31 mouse cellular contexts compared by ENCODE assay signal in the genomic region with DNA sequence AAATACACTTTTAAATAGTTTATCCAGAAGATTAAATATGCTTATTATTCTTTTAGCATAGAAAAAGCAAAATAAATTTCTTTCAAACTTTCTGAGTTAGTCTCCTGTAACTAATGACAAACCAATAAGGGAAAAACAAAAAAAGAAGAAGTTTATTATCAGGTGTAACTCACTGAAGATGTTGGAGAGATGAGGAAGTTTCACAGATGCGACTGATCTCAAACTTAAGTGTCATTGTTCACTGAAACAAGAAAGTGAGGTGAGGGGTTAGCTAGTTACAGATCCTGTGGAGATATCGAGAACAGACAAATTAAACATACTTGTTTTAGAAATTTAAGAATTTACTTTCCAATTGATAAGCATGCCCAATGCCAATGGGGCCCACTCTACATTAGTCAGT.
"Had no signal": no experiment of that assay in that cellular context is flagged by ENCODE, and none has a peak within 500 bp of the region (broad histone marks: within the 10 kb centered on the region; RNA-seq: fewer than 3 reads in every experiment).

No protein-coding gene starts in this region.

- H3K4me1 ChIP-seq: heart, embryonic 10.5 days; heart, embryonic 12.5 days; heart, embryonic 13.5 days; heart, embryonic 15.5 days; hindbrain, embryonic 12.5 days; hindbrain, embryonic 15.5 days; intestine, embryonic 15.5 days; kidney, embryonic 15.5 days had no signal

- H3K9me3 ChIP-seq: heart, embryonic 10.5 days; heart, embryonic 12.5 days; heart, embryonic 13.5 days; heart, embryonic 15.5 days; hindbrain, embryonic 10.5 days; hindbrain, embryonic 12.5 days; hindbrain, embryonic 13.5 days; hindbrain, embryonic 15.5 days; intestine, embryonic 15.5 days; kidney, embryonic 15.5 days had no signal

- DNase-seq: heart, postnatal 10 days; heart, postnatal 14 days; heart, postnatal 36 days; heart, postnatal 4 days; kidney, adult 11 months; kidney, adult 18-20 months; kidney, adult 2 months; kidney, adult 8-10 months; kidney, adult 9 months; kidney, postnatal 10 days; kidney, postnatal 14 days; kidney, postnatal 25 days; kidney, postnatal 36 days; kidney, postnatal 4 days; layer of hippocampus, adult 9-11 months; layer of hippocampus, postnatal 36 days had no signal

- H3K4me3 ChIP-seq: heart, embryonic 10.5 days; heart, embryonic 12.5 days; heart, embryonic 13.5 days; heart, embryonic 15.5 days; hindbrain, embryonic 10.5 days; hindbrain, embryonic 12.5 days; hindbrain, embryonic 13.5 days; hindbrain, embryonic 15.5 days; intestine, embryonic 15.5 days; kidney, embryonic 15.5 days; layer of hippocampus, adult 2 months; left cerebral cortex, adult 2 months had no signal

- H3K9ac ChIP-seq: heart, embryonic 12.5 days; heart, embryonic 13.5 days; heart, embryonic 15.5 days; hindbrain, embryonic 12.5 days; hindbrain, embryonic 13.5 days; hindbrain, embryonic 14.5 days; hindbrain, embryonic 15.5 days; intestine, embryonic 15.5 days; kidney, embryonic 15.5 days had no signal

- H3K27me3 ChIP-seq: heart, embryonic 12.5 days; heart, embryonic 13.5 days; heart, embryonic 15.5 days; hindbrain, embryonic 12.5 days; hindbrain, embryonic 13.5 days; hindbrain, embryonic 15.5 days; intestine, embryonic 15.5 days; kidney, embryonic 15.5 days had no signal

- H3K36me3 ChIP-seq: heart, embryonic 10.5 days; heart, embryonic 12.5 days; heart, embryonic 13.5 days; heart, embryonic 15.5 days; hindbrain, embryonic 10.5 days; hindbrain, embryonic 12.5 days; hindbrain, embryonic 13.5 days; hindbrain, embryonic 15.5 days; intestine, embryonic 15.5 days; kidney, embryonic 15.5 days had no signal

- H3K27ac ChIP-seq: heart, embryonic 10.5 days; heart, embryonic 13.5 days; heart, embryonic 15.5 days; hindbrain, embryonic 10.5 days; hindbrain, embryonic 12.5 days; hindbrain, embryonic 13.5 days; hindbrain, embryonic 14.5 days; hindbrain, embryonic 15.5 days; hindbrain, postnatal 0 days; intestine, embryonic 15.5 days; kidney, embryonic 15.5 days; kidney, postnatal 0 days; layer of hippocampus, adult 2 months; left cerebral cortex, adult 2 months had no signal
